Mouse (Mus musculus) lung, embryonic 14.5 days (tissue): ENCODE data around the gene Spag9. TPM values are rescaled to one million over a fixed set of nuclear protein-coding genes. Genes with fewer than 3 reads are reported as not detected.

Source experiments
- ATAC-seq: fragments of 200-750 bp; cut with Nextera tagmentation; 2 replicates; pipeline ENCODE4 v1.8.0; 2017; ENCODE audit warnings: mild to moderate bottlenecking, moderate TSS enrichment, moderate library complexity; ENCODE audit not compliant: insufficient read depth
- DNase-seq: peaks from one replicate; pipeline ENCODE4 v3.0.0-alpha.2; 2015
- H3K27ac ChIP-seq: fragments of 300-500 bp; sonication (generic); 2 replicates; pipeline ENCODE4 v1.5.1; 2014; ENCODE audit warnings: low read depth, mild to moderate bottlenecking, moderate library complexity
- H3K27me3 ChIP-seq: fragments of 300-500 bp; sonication (generic); 2 replicates; pipeline ENCODE4 v1.6.1; 2014; ENCODE audit warnings: low read length, control low read depth; ENCODE audit not compliant: insufficient read depth
- H3K36me3 ChIP-seq: fragments of 300-500 bp; sonication (generic); 2 replicates; pipeline ENCODE4 v1.6.1; 2014; ENCODE audit warnings: control low read depth; ENCODE audit not compliant: insufficient read depth
- H3K4me1 ChIP-seq: fragments of 300-500 bp; sonication (generic); 2 replicates; pipeline ENCODE4 v1.6.1; 2014; ENCODE audit warnings: antibody characterized with exemption, control low read depth; ENCODE audit not compliant: insufficient read depth
- H3K4me2 ChIP-seq: fragments of 300-500 bp; sonication (generic); 2 replicates; pipeline ENCODE4 v1.6.1; 2014; ENCODE audit warnings: mild to moderate bottlenecking
- H3K4me3 ChIP-seq: fragments of 300-500 bp; sonication (generic); 2 replicates; pipeline ENCODE4 v1.5.1; 2014; ENCODE audit warnings: low read depth, low read length
- H3K9ac ChIP-seq: fragments of 300-500 bp; sonication (generic); 2 replicates; pipeline ENCODE4 v1.6.1; 2014
- H3K9me3 ChIP-seq: fragments of 300-500 bp; sonication (generic); 2 replicates; pipeline ENCODE4 v1.6.1; 2016; ENCODE audit warnings: low read depth, low read length, control low read depth
- CTCF ChIP-seq: IDR thresholded peaks from 2 replicates; pipeline ENCODE4 v1.5.1; 2016; ENCODE audit warnings: antibody characterized with exemption, low read depth
- WGBS: fragments of 180-500 bp; shearing (Covaris S2); extraction: QIAGEN DNeasy Blood & Tissue Kit; methylation state at CpG from one replicate; pipeline ENCODE4 v1.1.7; 2014; 5-methylcytosine and 5-hydroxymethylcytosine counted together
- polyA plus RNA-seq: library from polyadenylated mRNA; unstranded; fragments of >200 nt; fragmentation: Nextera tagmentation; extraction: Ambion mirVana; gene quantifications from 2 replicates; pipeline ENCODE4 v1.2.1, GENCODE M21; 2014

Spag9 gene
- polyA plus RNA-seq, 1 experiment from 2014 or later = 55.8 TPM

GRCm38 (mm10) chr11:94043998-94044985, 48.4 kb downstream of the Spag9 start:
- peak overlapping the region; percentile 38 for H3K4me3 ChIP-seq
- peaks cover 14% of the 10 kb centered on the region; the same call in 1 of the 2 replicates for H3K36me3 ChIP-seq
- no peak for TF ChIP-seq CTCF
- no peaks in the 10 kb centered on the region for H3K27me3 ChIP-seq
- DNase-seq = peak; percentile 94
- H3K4me1 ChIP-seq = no peaks in the 10 kb centered on the region
- peak overlapping the region; percentile 60 for H3K9ac ChIP-seq
- no peaks in the 10 kb centered on the region for H3K9me3 ChIP-seq
- peak; percentile 97 for ATAC-seq
- H3K4me2 ChIP-seq = peak overlapping the region; percentile 71
- H3K27ac ChIP-seq = peak overlapping the region; percentile 28
- WGBS = 4% methylated on average over 22 of the region's 22 CpGs

- H3K4me3 ChIP-seq = peak overlapping the region; percentile 38; the same call in 1 of the 2 replicates
- no peaks in the 10 kb centered on the region for H3K9me3 ChIP-seq
- H3K27me3 ChIP-seq = no peaks in the 10 kb centered on the region
- H3K4me1 ChIP-seq = no peaks in the 10 kb centered on the region
- WGBS = 16% methylated on average over 4 of the region's 4 CpGs
- no peak overlapping the region for H3K27ac ChIP-seq
- H3K36me3 ChIP-seq = peaks cover 18% of the 10 kb centered on the region; the same call in 1 of the 2 replicates
- DNase-seq = peak; percentile 41
- peak overlapping the region; percentile 28; the same call in 1 of the 2 replicates for H3K9ac ChIP-seq
- peak overlapping the region; percentile 71 for H3K4me2 ChIP-seq
- no peak for TF ChIP-seq CTCF
- ATAC-seq = no peak
These were observed 49.1 kb downstream of the Spag9 start for GRCm38 (mm10) chr11:94045016-94045415.

- Histone ChIP-seq H3K9me3 (no peaks in the 10 kb centered on the region), H3K4me3 (no peak overlapping the region), H3K27ac (no peak overlapping the region), H3K4me1 (no peaks in the 10 kb centered on the region), H3K36me3 (peaks cover 18% of the 10 kb centered on the region; the same call in 1 of the 2 replicates), H3K27me3 (no peaks in the 10 kb centered on the region), H3K9ac (no peak overlapping the region), H3K4me2 (no peak overlapping the region)
- DNase-seq (peak; percentile 3), ATAC-seq (no peak)
- no peak for TF ChIP-seq CTCF
- WGBS = 63% methylated on average over 2 of the region's 2 CpGs
These were observed 51.4 kb downstream of the Spag9 start for GRCm38 (mm10) chr11:94047288-94047687.

GRCm38 (mm10) chr11:94054176-94054575, 58.3 kb downstream of the Spag9 start:
- DNase-seq (no peak), ATAC-seq (no peak)
- no peak overlapping the region for H3K4me3 ChIP-seq
- H3K4me2 ChIP-seq = no peak overlapping the region
- H3K9ac ChIP-seq = no peak overlapping the region
- H3K27me3 ChIP-seq = no peaks in the 10 kb centered on the region
- no peaks in the 10 kb centered on the region for H3K9me3 ChIP-seq
- H3K36me3 ChIP-seq = peaks cover 15% of the 10 kb centered on the region; the same call in 1 of the 2 replicates
- no peaks in the 10 kb centered on the region for H3K4me1 ChIP-seq
- 75% methylated on average over 3 of the region's 3 CpGs for WGBS
- no peak for TF ChIP-seq CTCF
- H3K27ac ChIP-seq = no peak overlapping the region

GRCm38 (mm10) chr11:94054901-94055300, 59.0 kb downstream of the Spag9 start:
- 88% methylated on average over 3 of the region's 3 CpGs for WGBS
- H3K27ac ChIP-seq = no peak overlapping the region
- no peak for ATAC-seq

GRCm38 (mm10) chr11:94063941-94064340, 68.0 kb downstream of the Spag9 start:
- no peak for TF ChIP-seq CTCF
- H3K9ac ChIP-seq = no peak overlapping the region
- H3K9me3 ChIP-seq = no peaks in the 10 kb centered on the region
- peaks cover 8% of the 10 kb centered on the region for H3K36me3 ChIP-seq
- no peak overlapping the region for H3K4me3 ChIP-seq
- H3K4me2 ChIP-seq = no peak overlapping the region
- H3K27me3 ChIP-seq = no peaks in the 10 kb centered on the region
- DNase-seq = no peak
- ATAC-seq = no peak
- 92% methylated on average over 5 of the region's 5 CpGs for WGBS
- no peaks in the 10 kb centered on the region for H3K4me1 ChIP-seq
- H3K27ac ChIP-seq = no peak overlapping the region

More at GRCm38 (mm10) chr11:94054901-94055300, 59.0 kb downstream of the Spag9 start:
- H3K36me3 ChIP-seq = peaks cover 11% of the 10 kb centered on the region; the same call in 1 of the 2 replicates
- no peak for TF ChIP-seq CTCF
- H3K9me3 ChIP-seq = no peaks in the 10 kb centered on the region
- no peak overlapping the region for H3K4me3 ChIP-seq
- no peak overlapping the region for H3K4me2 ChIP-seq
- H3K27me3 ChIP-seq = no peaks in the 10 kb centered on the region
- H3K9ac ChIP-seq = no peak overlapping the region
- no peak for DNase-seq
- H3K4me1 ChIP-seq = no peaks in the 10 kb centered on the region

- WGBS = 76% methylated on average over 2 of the region's 2 CpGs
- H3K27me3 ChIP-seq = no peaks in the 10 kb centered on the region
- ATAC-seq (no peak), DNase-seq (no peak)
- H3K36me3 ChIP-seq = peaks cover 23% of the 10 kb centered on the region
- H3K9me3 ChIP-seq = no peaks in the 10 kb centered on the region
- no peak overlapping the region for H3K27ac ChIP-seq
- no peak overlapping the region for H3K4me2 ChIP-seq
- no peaks in the 10 kb centered on the region for H3K4me1 ChIP-seq
- no peak overlapping the region for H3K9ac ChIP-seq
- H3K4me3 ChIP-seq = no peak overlapping the region
- no peak for TF ChIP-seq CTCF
These were observed 74.6 kb downstream of the Spag9 start for GRCm38 (mm10) chr11:94070455-94070854.
